Mouse (Mus musculus): ENCODE measurements around the gene Gm20388. TPM values are rescaled to one million over a fixed set of nuclear protein-coding genes. Genes with fewer than 3 reads are reported as not detected.

The Gm20388 gene
- polyA plus RNA-seq, 1 experiment from 2014 or later, result 5.3 TPM

DNA sequence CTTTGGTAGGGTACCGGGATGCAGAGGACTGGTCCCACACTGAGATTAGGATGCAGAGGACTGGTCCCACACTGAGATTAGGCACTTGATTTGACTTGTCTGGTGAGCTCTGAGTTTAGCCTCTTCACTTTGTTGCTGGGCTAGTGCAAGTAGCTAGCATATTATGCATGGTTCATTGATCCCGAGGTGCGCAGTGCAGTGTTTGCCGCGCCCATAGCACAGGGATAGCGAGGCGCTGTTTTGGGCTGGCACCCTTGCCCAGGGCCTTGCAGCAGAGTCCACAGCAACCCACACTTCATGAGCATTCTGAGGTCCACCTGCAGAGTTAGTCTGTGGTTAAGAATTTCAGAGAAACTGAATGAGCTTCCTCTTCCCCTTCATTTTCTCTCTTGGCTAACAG is 2042.2 kb downstream of the Gm20388 start:
- H3K4me3 ChIP-seq (ENCODE audit: low read depth, low read length), result 0 out of 2 replicates have a peak overlapping the region, but pooled peaks have one; percentile 95
- H3K4me2 ChIP-seq, result peak overlapping the region; percentile 99
- H3K9ac ChIP-seq (ENCODE audit: low read depth, low read length), result no peak overlapping the region; the same call in 1 of the 2 replicates
- peaks cover 62% of the 10 kb centered on the region for H3K4me1 ChIP-seq (replicated peaks; ENCODE audit: control insufficient read depth, insufficient read depth, low read length)
- no peaks in the 10 kb centered on the region for H3K27me3 ChIP-seq (replicated peaks; ENCODE audit: control insufficient read depth, insufficient read depth, low read length)
- no peak overlapping the region for H3K27ac ChIP-seq (ENCODE audit: low read depth, low read length)
- 82% methylated on average over 7 of the region's 7 CpGs for WGBS
- ATAC-seq (replicated peaks; ENCODE audit: low FRiP score) (no peak), DNase-seq (ENCODE audit: low spot score) (no peak)
- H3K9me3 ChIP-seq (ENCODE audit: control insufficient read depth, low read length), result no peaks in the 10 kb centered on the region
- peaks cover 5% of the 10 kb centered on the region; the same call in 1 of the 2 replicates for H3K36me3 ChIP-seq (ENCODE audit: control insufficient read depth, insufficient read depth, low read length)

DNA sequence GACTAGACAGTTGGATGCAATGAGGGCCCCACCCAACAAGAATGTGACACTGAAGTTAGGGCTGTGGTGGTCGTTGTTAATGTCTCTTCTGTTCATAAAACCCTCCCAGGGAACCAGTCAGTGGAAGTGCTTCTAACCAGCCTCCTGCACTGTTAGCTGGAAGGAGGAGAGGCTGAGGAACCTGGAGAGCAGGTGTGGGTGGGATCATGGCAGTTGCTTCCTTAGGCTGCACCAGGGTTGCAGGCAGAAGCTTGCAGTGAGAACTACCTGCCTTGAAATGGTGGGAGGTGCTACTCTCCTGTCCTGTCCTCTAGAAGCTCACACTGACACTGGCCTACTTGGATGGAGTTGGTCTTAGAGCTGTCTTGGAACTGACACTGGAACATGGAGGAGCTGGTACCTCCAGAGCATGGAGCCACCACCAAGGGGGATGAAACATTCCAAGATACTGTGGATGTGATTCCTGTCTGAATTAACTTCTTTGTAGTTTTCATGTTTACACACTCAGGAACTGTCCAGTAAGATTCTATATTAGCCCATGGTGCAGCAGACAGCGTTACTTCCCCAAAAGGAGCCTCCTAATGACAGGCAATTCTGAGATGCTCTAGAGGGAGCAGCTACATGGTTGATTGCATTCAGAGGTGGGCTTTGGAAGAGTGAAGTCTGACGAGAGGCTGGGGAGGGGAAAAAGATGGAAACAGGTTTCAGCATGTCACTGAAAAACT is 2043.3 kb downstream of the Gm20388 start:
- peaks cover 5% of the 10 kb centered on the region; the same call in 1 of the 2 replicates for H3K36me3 ChIP-seq (ENCODE audit: control insufficient read depth, insufficient read depth, low read length)
- H3K9ac ChIP-seq (ENCODE audit: low read depth, low read length), result no peak overlapping the region
- peak overlapping the region; percentile 30; the same call in 1 of the 2 replicates for H3K27ac ChIP-seq (ENCODE audit: low read depth, low read length)
- ATAC-seq (replicated peaks; ENCODE audit: low FRiP score), result no peak
- no peaks in the 10 kb centered on the region for H3K9me3 ChIP-seq (ENCODE audit: control insufficient read depth, low read length)
- peaks cover 59% of the 10 kb centered on the region for H3K4me1 ChIP-seq (replicated peaks; ENCODE audit: control insufficient read depth, insufficient read depth, low read length)
- 62% methylated on average over 3 of the region's 3 CpGs for WGBS
- H3K27me3 ChIP-seq (replicated peaks; ENCODE audit: control insufficient read depth, insufficient read depth, low read length), result no peaks in the 10 kb centered on the region
- no peak overlapping the region for H3K4me3 ChIP-seq (ENCODE audit: low read depth, low read length)
- no peak for DNase-seq (ENCODE audit: low spot score)
- H3K4me2 ChIP-seq, result peak overlapping the region; percentile 51; the same call in 1 of the 2 replicates

DNA sequence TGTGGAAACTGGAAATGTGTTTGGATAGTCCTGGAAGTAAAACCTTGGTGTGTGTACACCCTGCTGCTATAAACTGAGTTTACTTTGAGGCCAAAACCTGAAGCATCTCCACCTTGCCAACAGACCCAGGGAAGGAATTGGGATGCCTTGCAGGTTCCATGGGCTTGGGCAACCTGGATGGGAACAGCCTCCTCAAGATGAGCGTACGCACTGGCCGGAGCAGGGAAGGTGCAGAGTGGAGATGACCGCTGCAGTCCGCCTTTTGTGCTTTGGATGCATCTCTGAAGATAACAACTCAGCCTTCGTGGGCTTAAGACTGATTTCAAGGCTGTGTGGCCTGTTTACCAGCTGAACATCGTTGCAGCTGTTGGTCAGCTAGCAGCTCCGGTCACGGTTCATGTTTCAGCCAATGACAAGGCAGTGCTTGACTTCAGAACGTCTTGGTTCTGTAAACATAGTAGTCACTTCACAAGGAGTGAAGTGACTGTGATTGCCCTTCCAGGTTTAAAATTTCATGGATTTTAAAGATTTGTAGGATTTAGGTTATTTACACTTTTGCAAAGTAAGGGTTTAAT is 2044.4 kb downstream of the Gm20388 start:
- Histone ChIP-seq H3K4me2 (peak overlapping the region; percentile 51), H3K4me1 (replicated peaks; ENCODE audit: control insufficient read depth, insufficient read depth, low read length) (peaks cover 53% of the 10 kb centered on the region), H3K9me3 (ENCODE audit: control insufficient read depth, low read length) (no peaks in the 10 kb centered on the region), H3K9ac (ENCODE audit: low read depth, low read length) (no peak overlapping the region), H3K27ac (ENCODE audit: low read depth, low read length) (peak overlapping the region; percentile 40; the same call in 1 of the 2 replicates), H3K4me3 (ENCODE audit: low read depth, low read length) (no peak overlapping the region), H3K27me3 (replicated peaks; ENCODE audit: control insufficient read depth, insufficient read depth, low read length) (no peaks in the 10 kb centered on the region), H3K36me3 (ENCODE audit: control insufficient read depth, insufficient read depth, low read length) (peaks cover 5% of the 10 kb centered on the region; the same call in 1 of the 2 replicates)
- WGBS, result 63% methylated on average over 10 of the region's 10 CpGs
- ATAC-seq (replicated peaks; ENCODE audit: low FRiP score) (no peak), DNase-seq (ENCODE audit: low spot score) (no peak)

DNA sequence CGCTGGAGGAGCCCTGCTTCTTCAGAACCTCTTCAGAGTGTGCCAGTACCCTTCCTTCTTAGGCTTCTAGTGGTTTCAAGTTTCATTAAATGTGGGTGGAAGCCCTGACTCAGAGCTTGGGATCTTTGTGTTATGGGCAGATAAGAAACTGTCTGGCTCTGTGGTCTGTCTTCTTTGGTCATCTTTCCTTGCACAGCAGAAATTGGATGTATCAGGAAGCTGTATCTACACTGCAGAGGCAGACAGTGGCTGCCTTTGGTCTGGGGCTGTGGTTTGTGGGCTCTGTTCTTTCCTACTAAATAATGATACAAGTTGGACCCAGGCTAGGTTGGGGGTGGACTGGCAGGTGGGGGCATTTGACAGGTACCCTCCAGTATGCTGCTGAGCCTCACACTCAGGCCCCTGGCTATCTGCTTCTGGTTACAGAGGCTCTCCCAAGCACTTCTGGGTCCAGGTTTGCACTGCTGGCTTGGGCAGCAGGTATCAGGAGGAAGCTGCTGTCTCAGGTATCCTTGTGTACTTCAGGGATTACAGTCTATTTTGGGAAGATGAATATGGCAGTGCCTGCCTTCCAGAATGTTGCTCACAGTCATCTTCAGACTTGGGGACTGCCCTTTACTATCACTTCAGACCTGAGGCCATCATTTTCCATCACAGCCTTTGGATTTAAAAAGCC is 2045.3 kb downstream of the Gm20388 start:
- Histone ChIP-seq H3K4me3 (ENCODE audit: low read depth, low read length) (no peak overlapping the region), H3K4me2 (peak overlapping the region; percentile 51), H3K36me3 (ENCODE audit: control insufficient read depth, insufficient read depth, low read length) (peaks cover 5% of the 10 kb centered on the region; the same call in 1 of the 2 replicates), H3K9ac (ENCODE audit: low read depth, low read length) (peak overlapping the region; percentile 18; the same call in 1 of the 2 replicates), H3K27me3 (replicated peaks; ENCODE audit: control insufficient read depth, insufficient read depth, low read length) (no peaks in the 10 kb centered on the region), H3K27ac (ENCODE audit: low read depth, low read length) (peak overlapping the region; percentile 54; the same call in 1 of the 2 replicates), H3K4me1 (replicated peaks; ENCODE audit: control insufficient read depth, insufficient read depth, low read length) (peaks cover 53% of the 10 kb centered on the region), H3K9me3 (ENCODE audit: control insufficient read depth, low read length) (no peaks in the 10 kb centered on the region)
- DNase-seq (ENCODE audit: low spot score) (no peak), ATAC-seq (replicated peaks; ENCODE audit: low FRiP score) (peak; percentile 76)
- 26% methylated on average over 1 of the region's 1 CpGs for WGBS

DNA sequence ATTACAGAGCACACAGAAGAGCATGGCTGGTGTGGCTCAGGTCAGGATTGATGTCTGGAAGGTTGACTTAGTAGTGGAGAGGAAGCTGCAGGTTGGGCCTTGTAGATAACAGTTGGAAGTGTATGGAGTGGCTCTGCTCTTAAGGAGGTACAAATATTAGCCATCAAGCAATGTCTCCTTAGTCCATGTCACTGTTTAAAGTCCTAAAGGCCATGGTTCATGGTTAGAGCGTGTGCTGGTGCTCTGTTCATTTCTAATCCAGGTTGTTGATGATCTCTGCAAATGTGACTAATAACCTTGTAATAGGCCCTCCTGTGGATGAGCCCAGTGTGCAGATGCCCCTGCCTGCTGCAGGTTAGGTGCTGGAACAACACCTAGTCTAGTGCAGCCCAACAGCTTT is 2047.8 kb downstream of the Gm20388 start:
- Histone ChIP-seq H3K4me2 (no peak overlapping the region), H3K9ac (ENCODE audit: low read depth, low read length) (no peak overlapping the region), H3K9me3 (ENCODE audit: control insufficient read depth, low read length) (no peaks in the 10 kb centered on the region), H3K36me3 (ENCODE audit: control insufficient read depth, insufficient read depth, low read length) (peaks cover 5% of the 10 kb centered on the region; the same call in 1 of the 2 replicates), H3K4me1 (replicated peaks; ENCODE audit: control insufficient read depth, insufficient read depth, low read length) (peaks cover 40% of the 10 kb centered on the region), H3K4me3 (ENCODE audit: low read depth, low read length) (no peak overlapping the region), H3K27me3 (replicated peaks; ENCODE audit: control insufficient read depth, insufficient read depth, low read length) (no peaks in the 10 kb centered on the region), H3K27ac (ENCODE audit: low read depth, low read length) (no peak overlapping the region)
- 90% methylated on average over 1 of the region's 1 CpGs for WGBS
- no peak for DNase-seq (ENCODE audit: low spot score)
- ATAC-seq (replicated peaks; ENCODE audit: low FRiP score), result no peak

DNA sequence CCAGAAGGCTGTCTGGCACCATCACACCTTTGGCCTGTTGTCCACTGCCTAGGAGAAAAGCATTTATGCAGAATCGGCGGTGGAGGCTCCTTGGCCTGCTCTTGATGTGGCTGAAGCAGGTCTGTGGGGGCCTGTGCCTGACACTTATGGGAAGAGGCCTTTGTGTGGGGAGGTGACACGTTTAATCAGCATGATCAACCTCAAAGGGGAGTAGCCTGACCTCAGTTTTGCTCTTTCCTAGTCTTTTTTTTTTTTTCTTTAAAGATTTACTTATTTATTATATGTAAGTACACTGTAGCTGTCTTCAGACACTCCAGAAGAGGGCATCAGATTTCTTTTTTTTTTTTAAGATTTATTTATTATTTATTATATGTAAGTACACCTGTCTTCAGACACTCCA is 2052.3 kb downstream of the Gm20388 start:
- ATAC-seq (replicated peaks; ENCODE audit: low FRiP score) (no peak), DNase-seq (ENCODE audit: low spot score) (no peak)
- no peak overlapping the region for H3K27ac ChIP-seq (ENCODE audit: low read depth, low read length)
- H3K27me3 ChIP-seq (replicated peaks; ENCODE audit: control insufficient read depth, insufficient read depth, low read length), result no peaks in the 10 kb centered on the region
- H3K4me3 ChIP-seq (ENCODE audit: low read depth, low read length), result no peak overlapping the region
- no peaks in the 10 kb centered on the region for H3K9me3 ChIP-seq (ENCODE audit: control insufficient read depth, low read length)
- WGBS, result 61% methylated on average over 3 of the region's 3 CpGs
- no peak overlapping the region for H3K9ac ChIP-seq (ENCODE audit: low read depth, low read length)
- peaks cover 25% of the 10 kb centered on the region for H3K4me1 ChIP-seq (replicated peaks; ENCODE audit: control insufficient read depth, insufficient read depth, low read length)
- H3K4me2 ChIP-seq, result no peak overlapping the region
- H3K36me3 ChIP-seq (ENCODE audit: control insufficient read depth, insufficient read depth, low read length), result peaks cover 4% of the 10 kb centered on the region; the same call in 1 of the 2 replicates

DNA sequence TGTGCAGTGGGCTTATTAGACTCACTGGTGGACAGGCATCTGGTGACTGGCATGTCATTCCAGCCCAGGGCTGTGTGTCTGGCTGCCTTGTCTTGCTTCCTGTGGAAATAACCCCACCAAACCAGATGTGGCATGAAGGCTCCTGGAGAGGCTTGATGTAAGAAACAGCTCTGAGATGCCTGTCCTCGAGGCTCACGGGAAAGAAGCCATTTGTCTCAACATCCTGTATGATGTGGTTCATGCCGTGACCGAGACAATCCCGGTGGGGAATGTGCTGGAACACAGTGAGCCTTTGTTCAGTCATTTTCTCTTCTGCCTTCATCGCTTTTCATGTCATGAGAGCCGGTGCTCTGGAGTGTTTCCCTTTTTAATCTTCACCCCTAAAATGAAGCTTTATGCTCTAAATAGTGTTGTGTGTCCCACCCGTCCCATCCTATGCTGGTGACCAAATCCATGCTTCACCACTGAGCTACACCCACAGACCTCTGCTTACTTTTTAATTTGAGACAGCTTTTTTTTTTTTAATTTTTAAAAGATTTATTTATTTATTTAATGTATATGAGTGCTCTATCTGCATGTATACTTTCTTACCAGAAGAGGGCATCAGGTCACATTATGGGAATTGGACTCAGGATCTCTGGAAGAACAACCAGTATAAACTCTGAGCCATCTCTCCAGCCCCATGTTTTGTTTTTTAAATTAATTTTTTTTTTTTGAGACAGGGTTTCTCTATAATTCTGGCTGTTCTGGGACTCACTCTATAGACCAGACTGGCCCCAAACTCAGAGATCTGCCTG is 2054.3 kb downstream of the Gm20388 start:
- 84% methylated on average over 8 of the region's 8 CpGs for WGBS
- no peak for ATAC-seq (replicated peaks; ENCODE audit: low FRiP score)
- Histone ChIP-seq H3K4me2 (no peak overlapping the region), H3K9ac (ENCODE audit: low read depth, low read length) (no peak overlapping the region), H3K4me3 (ENCODE audit: low read depth, low read length) (no peak overlapping the region), H3K27ac (ENCODE audit: low read depth, low read length) (no peak overlapping the region), H3K4me1 (replicated peaks; ENCODE audit: control insufficient read depth, insufficient read depth, low read length) (peaks cover 35% of the 10 kb centered on the region), H3K36me3 (ENCODE audit: control insufficient read depth, insufficient read depth, low read length) (peaks cover 4% of the 10 kb centered on the region; the same call in 1 of the 2 replicates), H3K9me3 (ENCODE audit: control insufficient read depth, low read length) (no peaks in the 10 kb centered on the region), H3K27me3 (replicated peaks; ENCODE audit: control insufficient read depth, insufficient read depth, low read length) (no peaks in the 10 kb centered on the region)
- DNase-seq (ENCODE audit: low spot score), result no peak

DNA sequence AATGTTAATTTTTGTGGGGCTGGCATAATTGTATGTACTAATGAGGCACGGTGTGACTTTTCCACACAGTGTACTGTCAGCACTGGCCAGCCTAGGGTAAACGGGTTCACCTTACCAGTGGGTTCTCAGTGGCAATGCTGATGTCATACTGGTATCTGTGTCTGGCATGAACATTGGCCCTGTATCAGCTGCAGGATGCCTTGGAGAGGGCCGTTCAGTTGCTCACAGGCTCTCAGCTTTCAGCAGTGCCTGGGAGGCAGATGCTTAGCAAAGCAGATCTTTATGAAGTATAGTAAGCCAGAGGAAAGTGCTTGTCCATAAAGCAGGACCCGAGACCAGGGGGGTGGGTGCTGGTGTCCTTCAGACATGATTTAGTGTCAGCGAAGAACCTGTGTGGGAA is 2055.5 kb downstream of the Gm20388 start:
- ATAC-seq (replicated peaks; ENCODE audit: low FRiP score) (no peak), DNase-seq (ENCODE audit: low spot score) (no peak)
- Histone ChIP-seq H3K9ac (ENCODE audit: low read depth, low read length) (no peak overlapping the region), H3K4me1 (replicated peaks; ENCODE audit: control insufficient read depth, insufficient read depth, low read length) (peaks cover 38% of the 10 kb centered on the region), H3K4me2 (no peak overlapping the region), H3K9me3 (ENCODE audit: control insufficient read depth, low read length) (no peaks in the 10 kb centered on the region), H3K27ac (ENCODE audit: low read depth, low read length) (no peak overlapping the region), H3K27me3 (replicated peaks; ENCODE audit: control insufficient read depth, insufficient read depth, low read length) (no peaks in the 10 kb centered on the region), H3K4me3 (ENCODE audit: low read depth, low read length) (no peak overlapping the region), H3K36me3 (ENCODE audit: control insufficient read depth, insufficient read depth, low read length) (peaks cover 4% of the 10 kb centered on the region; the same call in 1 of the 2 replicates)
- WGBS, result 72% methylated on average over 5 of the region's 5 CpGs
